Mouse (Mus musculus) lung, adult 2 months (tissue): ENCODE measurements at regions not wholly inside any gene's neighbourhood (a gene's known extent, or its start where the extent isn't known, plus 50 kb on each side); places are given as distances from the start of the nearest gene placed in this dataset.

Experiments
- CTCF ChIP-seq: fragments of 200-500 bp; IDR thresholded peaks from 2 replicates; pipeline ENCODE4 v1.5.1; 2011; ENCODE audit warnings: mild to moderate bottlenecking, low read length, control low read depth; ENCODE audit not compliant: insufficient read depth
- POLR2A ChIP-seq: fragments of 200-500 bp; IDR thresholded peaks from 2 replicates; pipeline ENCODE4 v1.6.1; 2011; ENCODE audit warnings: low read depth, mild to moderate bottlenecking, control low read depth, low read length, borderline replicate concordance; ENCODE audit errors: extremely low read depth

DNA sequence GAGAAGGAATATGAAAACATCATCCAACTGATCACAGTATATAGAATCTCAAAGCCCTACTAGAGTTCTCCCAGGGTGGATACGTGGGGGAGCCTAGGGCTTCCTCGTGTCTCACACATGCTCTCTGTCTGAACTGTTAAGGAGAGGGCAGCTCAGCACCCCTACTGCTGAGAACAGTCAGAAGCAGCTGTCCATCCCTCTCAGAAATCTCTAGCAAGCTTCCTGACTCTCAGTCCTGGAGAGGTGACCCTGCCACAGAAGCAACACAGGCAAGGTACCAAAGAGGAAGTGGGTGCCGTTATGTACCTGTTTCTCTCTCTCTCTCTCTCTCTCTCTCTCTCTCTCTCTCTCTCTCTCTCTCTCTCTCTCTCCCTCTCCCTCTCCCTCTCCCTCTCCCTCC is 317.7 kb upstream of the Trib2 start:
- no peak for TF ChIP-seq CTCF
- TF ChIP-seq POLR2A = no peak
